In genomic region chr7:72974384-72974783, GRCm38 (mm10) we compare ENCODE assay signal across 17 mouse cellular contexts.
"Had no signal": no experiment of that assay in that cellular context is flagged by ENCODE, and none has a peak within 500 bp of the region (broad histone marks: within the 10 kb centered on the region; RNA-seq: fewer than 3 reads in every experiment).

No protein-coding gene starts in this region.

- DNase-seq: retina, postnatal 1 day; right cerebral cortex, adult 18-20 months; right cerebral cortex, postnatal 14 days; right cerebral cortex, postnatal 25 days; right cerebral cortex, postnatal 4 days; spleen, adult 18-20 months; thymus, adult 18-20 months; thymus, adult 2 months; thymus, postnatal 14 days; thymus, postnatal 25 days; thymus, postnatal 36 days; thymus, postnatal 4 days had no signal

- H3K9me3 ChIP-seq: neural tube, embryonic 12.5 days; neural tube, embryonic 13.5 days; neural tube, embryonic 15.5 days; stomach, embryonic 15.5 days had no signal

- H3K36me3 ChIP-seq: neural tube, embryonic 12.5 days; neural tube, embryonic 13.5 days; neural tube, embryonic 15.5 days; stomach, embryonic 15.5 days had no signal

- H3K27ac ChIP-seq: neural tube, embryonic 12.5 days; neural tube, embryonic 13.5 days; neural tube, embryonic 15.5 days; stomach, embryonic 15.5 days; stomach, postnatal 0 days had no signal

- H3K9ac ChIP-seq: neural tube, embryonic 12.5 days; neural tube, embryonic 13.5 days; neural tube, embryonic 15.5 days; stomach, embryonic 15.5 days had no signal

- H3K4me3 ChIP-seq: neural tube, embryonic 12.5 days; neural tube, embryonic 13.5 days; neural tube, embryonic 15.5 days; stomach, embryonic 15.5 days had no signal

- H3K4me1 ChIP-seq: neural tube, embryonic 12.5 days; stomach, embryonic 15.5 days had no signal
